Mouse (Mus musculus) cerebellum, postnatal 14 days (tissue): ENCODE measurements around the gene Gm37240.

Experiments
- DNase-seq, 2 experiments: peaks; one replicate each; pipeline ENCODE4 v3.0.0; 2021; ENCODE audit warnings: mixed read lengths in 2 of 2

Gene Gm37240

DNA sequence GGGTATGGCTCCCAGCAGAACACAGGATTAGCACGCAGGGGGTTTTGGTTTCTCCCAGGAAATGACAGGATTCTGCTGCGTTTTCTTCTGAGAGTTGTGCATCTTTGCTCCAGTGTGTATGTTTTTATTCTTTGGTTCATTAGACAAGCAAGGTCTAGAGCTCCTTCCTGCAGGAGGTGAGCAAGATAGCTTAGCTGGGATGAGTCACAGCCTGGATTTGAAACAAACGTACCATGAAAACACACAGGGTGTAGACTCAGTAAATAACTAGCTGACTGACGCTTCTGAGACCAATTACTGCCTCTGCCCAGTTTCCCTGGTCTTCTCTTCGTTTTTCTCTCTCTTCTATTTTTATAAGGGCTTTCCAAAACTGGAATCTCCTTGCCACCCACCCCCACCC is 1156.3 kb downstream of the Gm37240 start:
- no peak for DNase-seq

DNA sequence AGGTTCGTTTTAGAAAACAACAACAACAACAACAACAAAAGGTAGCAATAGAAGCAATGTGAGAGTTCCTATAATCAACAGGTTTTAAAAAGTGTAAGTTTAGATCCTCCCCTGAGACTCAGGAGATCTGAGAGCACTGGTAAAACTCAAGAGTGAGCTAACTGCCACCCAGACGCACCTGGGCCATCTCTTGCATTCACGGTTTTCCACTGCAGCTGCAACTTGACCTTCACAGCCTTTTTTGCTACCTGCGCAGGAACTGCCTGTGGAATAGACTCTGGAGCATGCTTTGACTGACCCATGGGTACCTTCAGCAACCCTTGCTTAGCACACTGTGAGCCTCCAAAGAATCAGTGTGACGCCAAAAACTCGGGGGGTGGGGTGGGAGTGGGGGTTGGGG is 1157.5 kb downstream of the Gm37240 start:
- DNase-seq: no peak

DNA sequence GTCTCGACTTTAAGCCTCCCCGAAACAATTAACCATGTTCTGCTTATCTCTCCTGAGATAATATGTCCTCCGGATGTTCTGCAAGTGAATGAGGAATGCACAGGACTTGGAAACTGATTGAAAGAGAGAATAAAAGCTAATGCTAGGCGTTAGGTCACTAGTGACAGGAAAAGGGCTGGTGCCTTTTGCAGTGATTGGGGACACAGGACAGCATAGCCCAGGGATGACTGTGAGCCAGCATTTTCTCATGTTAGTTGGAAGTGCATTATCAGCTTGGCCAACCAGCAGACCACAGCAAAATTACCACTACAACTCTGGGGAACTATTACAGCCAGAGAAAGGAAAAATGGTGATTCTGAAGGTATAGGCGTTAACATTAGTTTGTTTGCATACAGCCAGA is 1163.3 kb downstream of the Gm37240 start:
- DNase-seq: no peak

DNA sequence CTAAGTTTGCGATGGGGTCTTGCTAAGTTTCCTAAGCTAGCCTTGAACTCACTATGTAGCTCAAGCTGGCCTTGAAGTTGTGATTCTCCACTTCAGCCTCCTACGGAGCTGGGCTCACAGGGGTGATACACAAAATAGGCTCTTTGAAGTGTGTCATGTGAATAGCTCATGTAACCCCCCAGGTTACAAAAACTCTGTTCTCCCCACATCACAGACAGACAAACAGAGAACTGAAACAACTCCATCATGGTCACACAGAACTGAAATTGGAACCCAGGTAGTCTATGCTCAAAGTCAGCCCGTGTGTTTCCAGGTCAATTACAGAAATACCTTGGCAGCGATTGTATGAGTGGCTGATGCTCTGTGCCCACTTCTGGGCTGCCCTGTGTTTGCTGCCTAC is 1164.6 kb downstream of the Gm37240 start:
- DNase-seq: no peak

DNA sequence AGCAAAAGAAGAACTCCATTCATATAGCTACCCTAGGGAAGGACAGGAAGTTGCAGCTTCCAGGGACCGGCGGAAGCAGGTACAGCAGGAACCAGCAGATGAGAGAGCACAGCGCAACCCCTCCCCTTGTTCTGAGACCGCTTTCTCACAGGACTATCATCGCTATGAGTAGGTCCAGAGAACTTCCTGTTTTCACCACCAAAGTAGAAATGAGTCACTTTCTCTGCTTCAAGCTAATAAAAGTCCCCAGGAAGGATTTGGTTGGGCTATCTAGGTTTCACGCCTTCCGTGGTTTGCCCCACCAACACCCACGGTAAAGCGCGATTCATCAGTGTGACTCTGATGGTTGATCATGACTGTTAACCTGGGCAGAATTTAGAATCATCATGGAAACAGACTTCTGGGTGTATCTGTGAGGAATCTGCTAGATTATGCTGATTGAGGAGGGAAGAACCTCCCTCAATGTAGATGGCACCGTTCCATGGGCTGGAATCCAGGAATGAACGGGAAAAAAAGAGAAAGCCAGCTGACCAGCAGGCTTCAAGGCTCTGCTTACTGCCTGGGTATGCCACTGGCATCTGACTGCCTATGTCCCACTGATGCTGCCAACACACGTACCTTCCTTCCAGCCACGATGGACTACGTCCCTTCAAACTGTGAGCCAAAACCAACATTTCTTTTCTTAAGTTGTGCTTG is 1172.1 kb downstream of the Gm37240 start:
- peak in 1 of 2 experiments; percentile 59 for DNase-seq

DNA sequence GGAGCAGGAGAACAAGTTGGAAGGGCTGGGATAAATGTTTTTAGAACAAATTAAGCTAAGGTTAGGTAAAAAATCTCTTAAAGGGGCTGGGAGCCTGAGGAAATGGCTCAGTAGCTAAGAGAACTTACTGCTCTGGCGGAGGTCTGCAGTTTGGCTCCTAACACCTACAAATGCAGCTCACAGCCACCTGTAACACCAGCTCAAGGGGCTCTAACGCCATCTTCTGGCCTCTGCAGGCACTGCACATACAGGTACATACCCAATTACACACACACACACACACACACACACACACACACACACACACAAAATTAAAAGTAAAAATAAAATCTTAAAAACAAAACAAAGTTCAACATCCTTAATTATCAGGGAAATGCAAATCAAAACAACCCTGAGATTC is 1174.4 kb downstream of the Gm37240 start:
- DNase-seq: no peak

DNA sequence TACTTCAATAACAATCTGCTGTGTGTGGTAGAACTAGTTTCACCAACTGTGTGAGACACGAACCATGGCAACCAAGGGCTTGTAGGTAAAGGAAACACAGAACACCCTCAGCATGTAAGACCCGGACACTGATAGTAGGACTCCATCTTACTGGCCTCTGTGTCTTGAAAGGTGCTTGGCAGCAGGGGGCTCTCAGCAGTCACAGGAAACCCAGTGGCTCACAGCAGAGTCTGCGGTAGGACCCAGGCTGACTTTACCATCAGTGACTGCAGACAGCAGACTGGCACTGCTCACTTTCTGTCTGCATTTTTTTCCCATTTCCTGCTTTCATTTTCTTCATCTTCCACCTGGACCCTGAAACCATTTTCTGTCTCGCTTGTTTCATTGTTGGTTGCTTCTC is 1176.6 kb downstream of the Gm37240 start:
- no peak for DNase-seq

DNA sequence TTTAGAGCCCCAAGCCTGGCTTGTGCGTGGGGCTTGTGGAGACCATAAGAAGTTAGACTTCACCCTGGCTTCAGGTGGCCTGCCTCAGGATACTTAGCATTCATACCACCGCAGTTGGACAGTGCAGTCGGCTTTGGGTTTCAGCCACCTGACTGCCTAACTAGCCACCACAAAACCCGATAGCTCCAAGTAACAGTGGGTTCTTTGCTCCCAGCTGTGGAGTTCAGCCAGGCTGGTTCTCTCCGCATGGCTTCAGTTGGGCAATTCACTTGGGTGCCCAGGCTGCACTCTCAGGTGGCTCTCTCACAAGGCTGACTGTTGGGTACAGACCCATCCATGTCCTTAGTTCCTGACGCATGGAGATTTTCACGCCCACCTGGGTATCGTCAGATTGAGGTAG is 1177.4 kb downstream of the Gm37240 start:
- no peak for DNase-seq

DNA sequence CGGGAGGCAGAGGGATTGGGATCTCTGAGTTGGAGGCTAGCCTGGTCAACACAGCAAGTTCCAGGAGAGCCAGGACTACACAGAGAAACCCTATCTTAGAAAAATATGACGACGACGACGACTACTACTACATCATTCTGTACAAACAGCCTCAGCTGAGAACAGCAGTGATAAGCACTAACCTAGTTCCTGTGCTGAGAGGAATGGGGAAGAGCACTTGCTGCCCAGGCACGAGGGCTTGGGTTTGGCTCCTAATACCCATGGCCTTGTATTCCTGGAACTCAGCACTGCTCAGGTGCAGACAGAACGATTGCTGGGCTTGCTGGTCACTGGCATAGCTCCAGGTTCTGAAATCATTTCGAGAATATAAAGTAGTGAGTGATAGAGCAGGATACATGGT is 1178.2 kb downstream of the Gm37240 start:
- DNase-seq: no peak

DNA sequence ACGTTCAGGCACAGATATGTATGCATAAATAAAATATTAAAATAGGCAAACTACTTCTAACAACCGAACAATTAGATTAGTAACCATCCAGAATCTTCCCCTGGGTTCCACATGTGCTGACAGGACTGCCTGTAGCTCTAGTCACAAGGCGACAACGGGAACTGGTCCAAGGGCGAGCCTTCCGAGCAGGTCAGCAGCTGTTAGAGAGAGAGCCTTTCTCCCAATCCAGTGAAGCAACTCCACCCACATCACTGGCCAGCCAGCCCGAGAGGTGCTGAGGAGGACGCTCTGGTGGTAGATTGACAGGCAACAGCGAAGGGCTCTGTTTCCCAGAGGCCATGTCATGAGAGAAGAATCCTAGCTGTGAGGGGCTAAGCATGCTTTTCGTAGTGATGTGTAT is 1178.8 kb downstream of the Gm37240 start:
- DNase-seq: no peak

DNA sequence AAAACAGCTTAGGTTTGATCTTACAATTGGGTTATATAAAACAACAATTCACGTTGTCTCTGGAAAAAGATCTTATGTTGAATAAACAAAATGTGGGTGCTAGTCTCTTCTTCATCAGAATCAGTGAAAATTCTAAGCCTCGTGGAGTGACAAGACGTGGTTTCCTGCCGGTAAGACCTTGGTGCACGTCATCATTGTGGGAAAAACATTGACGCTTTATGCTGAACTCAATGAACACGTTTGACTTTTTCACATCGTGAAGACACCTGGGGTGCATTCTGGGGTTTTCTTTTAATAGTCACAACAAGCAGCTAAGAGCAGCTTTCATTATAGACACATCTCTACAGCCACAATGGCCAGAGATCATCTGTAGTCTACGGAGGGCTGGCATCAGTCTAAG is 1182.1 kb downstream of the Gm37240 start:
- no peak for DNase-seq

DNA sequence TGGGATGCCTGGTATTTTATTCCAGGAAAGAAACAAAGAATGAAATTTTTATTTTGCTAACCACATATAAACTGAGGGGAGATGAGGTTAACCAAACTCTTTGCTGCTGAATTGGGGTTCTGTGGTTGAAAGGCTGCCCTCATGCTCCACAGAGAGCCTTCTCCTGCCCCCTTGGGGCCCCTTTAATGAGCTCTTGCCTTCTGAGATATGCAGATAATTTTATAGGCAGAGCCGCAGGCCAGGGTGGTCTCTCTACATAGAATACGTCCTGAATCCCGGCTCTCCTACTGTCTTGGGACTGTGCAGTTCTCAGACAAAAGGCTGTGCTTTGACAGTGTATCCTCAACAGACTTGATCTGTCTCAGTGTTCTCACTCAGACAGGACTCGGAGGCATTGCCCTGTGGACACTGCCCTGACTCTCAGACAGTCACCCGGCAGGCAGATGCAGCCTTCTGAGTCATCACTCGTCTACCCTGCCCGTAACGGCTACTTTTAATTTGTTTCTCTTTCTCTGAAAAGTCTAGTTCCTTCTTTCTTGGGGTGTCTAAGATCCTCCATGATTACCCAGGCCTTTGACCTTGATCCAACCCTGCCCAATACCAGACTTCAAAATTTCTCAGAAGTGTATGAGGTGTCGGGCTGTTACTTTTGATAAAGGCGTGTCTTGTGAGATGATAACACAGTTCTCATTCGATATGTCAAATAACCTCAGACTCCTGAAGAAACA is 1184.1 kb downstream of the Gm37240 start:
- no peak for DNase-seq

DNA sequence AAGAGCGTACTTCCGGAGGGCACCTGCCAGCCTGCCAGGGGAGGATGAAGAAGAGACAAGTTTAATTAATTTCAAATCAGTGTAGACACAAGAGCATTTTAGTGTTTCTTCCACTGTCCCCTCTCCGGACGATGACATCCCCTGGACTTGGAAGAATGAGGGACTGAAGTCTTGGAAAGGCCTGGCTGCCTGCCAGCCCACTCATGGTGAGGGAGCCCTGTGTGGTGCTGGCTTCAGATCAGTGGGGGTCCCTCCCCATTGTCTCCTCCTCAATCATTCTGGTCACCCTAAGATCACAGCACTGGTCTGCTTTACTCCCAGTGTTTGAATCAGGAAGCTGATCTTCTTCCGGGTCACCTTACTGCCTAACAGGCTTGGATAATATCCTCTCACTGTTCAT is 1185.4 kb downstream of the Gm37240 start:
- DNase-seq: no peak

DNA sequence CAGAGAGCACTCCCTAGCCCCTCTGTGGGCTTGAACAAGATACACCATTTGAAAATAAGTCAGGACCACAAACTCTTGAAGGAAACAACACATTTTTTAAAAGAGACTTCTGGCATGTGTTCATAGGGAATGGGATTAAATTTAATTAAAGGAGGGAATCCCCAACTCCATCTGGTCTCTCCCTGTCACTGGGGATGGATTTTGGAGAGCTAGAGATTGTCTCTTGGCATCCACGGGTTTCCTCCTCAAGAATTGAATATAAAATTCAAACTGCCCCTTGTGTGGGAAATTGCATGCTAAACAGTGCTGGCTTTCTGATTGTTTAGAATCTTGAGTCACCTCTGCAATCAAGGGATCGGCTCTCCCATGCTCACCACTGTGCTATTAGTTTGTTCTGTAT is 1185.8 kb downstream of the Gm37240 start:
- DNase-seq: no peak

DNA sequence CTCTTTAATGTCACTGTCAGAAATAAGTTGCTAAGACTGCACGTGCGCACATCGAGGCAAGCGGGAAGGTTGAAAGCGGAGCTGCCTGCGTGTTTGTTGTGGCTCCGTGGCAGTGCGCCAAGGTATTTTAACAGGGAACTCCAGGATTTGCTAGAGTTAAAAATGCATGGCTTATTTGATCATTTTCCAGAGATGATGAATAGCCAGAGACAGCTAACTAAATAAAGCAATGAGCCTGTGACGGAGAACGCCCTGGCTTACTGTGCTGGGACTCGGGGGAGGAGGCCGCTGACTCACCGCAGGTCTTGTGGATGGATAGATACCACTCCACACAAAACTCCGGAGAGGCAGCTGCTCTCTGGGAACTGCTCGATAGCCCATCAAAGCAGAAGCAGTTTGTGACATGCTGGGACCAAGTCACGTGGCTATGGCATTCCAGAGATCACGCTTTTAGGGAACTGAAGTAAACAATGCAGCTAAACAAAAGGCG is 1190.8 kb downstream of the Gm37240 start:
- DNase-seq: peak; percentile 23 to 36

DNA sequence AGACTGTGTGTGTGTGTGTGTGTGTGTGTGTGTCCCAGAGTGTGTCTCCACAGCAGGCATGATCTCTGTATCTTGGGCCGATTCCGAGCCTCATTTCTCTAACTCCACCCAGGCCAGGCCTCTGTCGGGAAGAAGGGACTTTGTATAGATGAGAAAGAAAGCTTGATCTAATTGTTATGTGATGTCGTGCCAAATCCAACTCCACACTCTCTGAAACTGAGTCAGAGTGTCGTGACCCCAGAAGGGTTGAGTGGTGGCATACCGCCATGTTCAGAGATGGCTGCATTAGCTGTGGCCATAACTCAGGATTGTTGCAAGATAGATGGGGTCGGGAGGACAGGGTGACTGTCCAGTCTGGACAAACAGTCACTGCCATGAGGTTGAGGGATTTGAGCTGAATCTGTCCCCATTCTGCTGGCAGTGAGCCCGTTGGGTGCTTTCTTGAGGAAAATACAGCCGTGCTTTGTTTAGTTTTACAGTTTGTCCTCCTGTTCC is 1191.4 kb downstream of the Gm37240 start:
- DNase-seq: peak in 1 of 2 experiments; percentile 37

DNA sequence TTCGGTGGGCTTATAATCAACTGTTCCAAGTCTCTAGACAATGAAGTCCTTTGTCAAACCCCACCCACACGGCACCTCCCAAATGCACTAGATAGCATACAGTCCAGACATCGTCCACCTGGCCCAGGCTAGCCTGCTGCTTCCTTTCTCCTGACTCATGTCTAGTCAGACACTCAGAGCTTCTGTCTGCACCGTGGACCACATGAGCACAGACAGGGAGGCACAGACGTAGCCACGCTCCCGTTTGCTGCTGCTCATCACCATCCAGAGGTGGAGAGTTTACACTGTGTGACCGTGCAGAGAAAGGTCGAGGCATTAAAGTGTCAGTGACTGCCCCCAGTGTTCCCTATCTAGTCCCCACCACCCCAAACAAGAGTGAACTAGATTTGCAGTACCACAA is 1191.9 kb downstream of the Gm37240 start:
- no peak for DNase-seq

DNA sequence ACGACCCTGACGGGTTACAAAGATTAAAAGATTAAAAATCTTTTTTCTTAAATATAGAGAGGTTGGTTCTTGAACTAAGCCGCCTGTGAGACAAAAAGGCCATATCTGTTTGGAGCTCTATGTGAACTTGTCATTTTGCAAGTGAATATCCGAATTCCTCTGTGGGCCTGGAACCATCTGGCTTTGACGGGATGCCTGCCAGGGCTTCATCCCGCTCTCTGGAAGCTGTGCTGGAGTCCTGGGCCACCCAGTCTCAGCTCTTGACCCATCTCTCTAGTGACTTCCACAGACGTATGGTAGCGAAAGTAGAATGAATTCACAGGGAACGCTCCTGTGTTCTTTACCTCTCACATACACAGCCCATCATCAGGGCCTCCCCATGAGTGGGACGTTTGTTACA is 1193.4 kb downstream of the Gm37240 start:
- DNase-seq: peak; percentile 34 to 53

DNA sequence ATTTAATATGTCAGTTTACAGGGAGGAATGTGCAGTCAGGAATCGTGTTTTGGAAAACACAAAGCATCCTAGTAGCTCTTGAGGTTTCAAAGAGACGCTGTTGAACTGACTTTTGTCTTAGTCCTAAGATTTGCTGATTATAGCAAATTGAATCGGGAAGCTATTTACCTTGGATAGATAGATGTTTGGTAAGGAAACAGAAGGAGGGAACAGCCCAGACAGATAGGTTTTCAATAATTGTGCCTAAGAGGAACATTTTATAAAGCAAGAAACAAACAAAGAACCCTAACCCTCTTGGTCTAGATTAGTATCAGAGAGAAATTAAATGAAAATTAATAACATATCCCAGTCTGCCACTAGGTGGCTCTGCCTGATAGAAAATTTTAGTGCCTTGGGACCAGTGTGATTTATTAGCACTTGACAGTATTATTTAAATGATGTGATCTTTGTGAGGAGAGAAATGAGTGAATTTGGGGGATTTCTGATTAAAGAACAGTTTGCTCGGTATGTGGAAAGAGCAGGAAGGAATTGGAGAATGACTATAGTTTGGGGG is 1194.6 kb downstream of the Gm37240 start:
- DNase-seq: peak; percentile 66 to 73

DNA sequence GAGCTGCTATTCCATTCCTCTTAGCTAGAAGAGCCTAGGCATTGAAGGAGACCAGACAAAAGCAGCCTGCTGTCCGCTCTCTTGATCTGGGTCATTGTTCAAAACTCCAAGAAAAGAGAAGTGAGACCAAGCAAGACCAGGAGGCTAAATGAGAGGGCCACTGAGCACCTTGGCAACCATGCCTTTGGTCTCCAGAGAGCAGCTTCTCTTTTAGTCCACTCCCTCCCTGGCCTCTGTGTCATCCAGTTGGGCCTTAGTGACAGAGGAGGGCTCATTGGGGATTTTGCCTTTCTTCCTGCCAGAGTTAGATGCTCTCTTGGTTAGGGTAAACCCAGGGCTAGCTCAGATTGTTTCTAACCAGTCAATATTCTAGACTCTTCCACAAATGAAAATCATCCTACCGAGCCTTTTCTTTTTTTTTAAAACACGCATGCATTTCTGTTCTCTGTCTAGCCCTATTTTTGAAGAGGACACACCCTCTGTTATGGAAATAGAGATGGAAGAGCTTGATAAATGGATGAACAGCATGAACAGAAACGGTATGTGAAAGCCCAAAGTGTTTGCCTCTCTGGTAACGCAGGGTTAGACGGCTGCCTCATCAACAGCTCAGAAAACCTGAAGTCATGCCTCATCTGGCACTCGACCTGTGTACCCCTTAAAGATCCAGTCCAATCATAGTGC is 1197.1 kb downstream of the Gm37240 start:
- no peak for DNase-seq

DNA sequence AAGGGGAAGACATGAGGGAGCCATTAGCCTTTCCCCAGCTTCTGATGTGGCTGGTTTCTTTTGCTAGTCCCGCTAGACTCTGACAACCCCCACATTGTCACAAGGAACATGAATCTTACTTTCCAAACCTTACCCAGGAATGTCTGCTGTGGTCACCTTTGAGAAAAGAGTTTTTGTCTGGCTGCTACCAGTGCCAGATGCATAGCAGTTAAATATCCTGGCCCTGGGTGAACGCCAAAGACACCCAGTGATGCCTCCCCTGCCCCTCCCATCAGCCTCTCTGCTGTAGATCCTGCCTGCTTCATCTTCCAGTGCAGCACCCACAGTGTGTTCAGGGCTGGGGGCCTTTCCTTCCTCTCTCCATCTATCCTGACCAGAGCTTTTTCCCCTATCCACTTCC is 1197.7 kb downstream of the Gm37240 start:
- DNase-seq: no peak

DNA sequence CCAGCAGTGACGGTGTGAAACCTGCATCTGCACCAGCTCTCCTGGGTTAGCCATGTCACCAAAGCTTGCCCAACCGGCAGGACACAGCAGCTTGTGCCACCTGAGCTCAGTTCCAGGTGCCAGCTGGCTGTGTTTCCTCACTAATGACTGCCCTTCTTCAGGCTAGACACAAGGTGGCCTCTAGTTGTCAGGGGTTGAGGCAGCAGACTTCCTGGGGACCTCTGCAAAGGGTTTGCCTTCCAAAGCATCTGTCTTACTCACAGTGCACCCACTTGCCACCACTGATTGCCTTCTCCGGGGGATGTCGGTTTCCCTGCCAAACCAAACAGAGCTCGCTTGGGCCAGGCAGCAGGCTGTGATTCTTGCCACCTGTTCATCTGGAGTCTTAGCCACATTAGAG is 1199.1 kb downstream of the Gm37240 start:
- DNase-seq: peak; percentile 78 to 83

DNA sequence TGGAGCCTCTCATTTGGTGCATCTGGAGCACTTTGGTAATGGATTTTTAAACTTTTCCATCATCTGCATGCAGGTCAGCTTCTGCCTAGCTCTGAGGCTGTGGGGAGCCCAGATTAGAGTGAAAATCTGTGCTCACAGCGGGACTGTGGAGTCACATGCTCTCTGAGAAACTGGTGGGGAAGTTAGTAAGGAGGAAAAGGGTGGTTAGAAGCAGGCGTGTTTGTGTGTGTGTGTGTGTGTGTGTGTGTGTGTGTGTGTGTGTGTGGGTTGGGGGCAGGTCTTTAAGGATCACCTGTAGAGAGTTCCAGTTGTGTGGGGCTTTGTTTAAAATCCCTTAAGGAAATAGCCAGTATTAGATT is 1199.9 kb downstream of the Gm37240 start:
- no peak for DNase-seq
